Mouse (Mus musculus) T-helper 17 cell (primary cell): Measurements from ENCODE around the gene Lias.

Experiments
- in situ Hi-C, 2 experiments: fragments of 300-600 bp; cut with MboI, MseI; formaldehyde crosslinking; loops; 1 replicate in 1 of 2; 2 replicates in 1 of 2; pipeline ENCODE4 v1.15.1; 2025; ENCODE audit warnings: high pct_unique_total_duplicates in 2 of 2

Lias gene

GRCm38 (mm10) chr5:65390648-65391644 lies at the start of gene Lias, which contains the start of gene Rpl9:
Lias (plus strand) TSS chr5:65391497.
Rpl9 (minus strand) TSS chr5:65391444.
- in situ Hi-C loops: no loop called here

GRCm38 (mm10) chr5:65348168-65348567 lies 43.1 kb upstream of the Lias start, which contains the start of gene Klb:
Klb (plus strand) TSS chr5:65348314.
- in situ Hi-C loops: no loop called here

GRCm38 (mm10) chr5:65350508-65350907 lies 40.8 kb upstream of the Lias start:
- in situ Hi-C loops: no loop called here

- in situ Hi-C loops: no loop called here
Measured at GRCm38 (mm10) chr5:65354097-65354496, 37.2 kb upstream of the Lias start.

GRCm38 (mm10) chr5:65354985-65355384 lies 36.3 kb upstream of the Lias start:
- in situ Hi-C loops: no loop called here

- in situ Hi-C loops: no loop called here
Measured at GRCm38 (mm10) chr5:65356851-65357250, 34.4 kb upstream of the Lias start.

GRCm38 (mm10) chr5:65357771-65358170 lies 33.5 kb upstream of the Lias start:
- in situ Hi-C loops: no loop called here

GRCm38 (mm10) chr5:65367837-65368236 lies 23.5 kb upstream of the Lias start:
- in situ Hi-C loops: loop anchor here in 1 of 2 experiments (5.0 kb wide), 1 partner anchor 61 kb away; no protein-coding TSS in a partner anchor

- in situ Hi-C loops: no loop called here
Measured at GRCm38 (mm10) chr5:65371551-65371950, 19.7 kb upstream of the Lias start.

- in situ Hi-C loops: no loop called here
Measured at GRCm38 (mm10) chr5:65374746-65375145, 16.6 kb upstream of the Lias start.

- in situ Hi-C loops: no loop called here
Measured at GRCm38 (mm10) chr5:65385704-65386103, 5.6 kb upstream of the Lias start.

- in situ Hi-C loops: no loop called here
Measured at GRCm38 (mm10) chr5:65387008-65387867, 4.1 kb upstream of the Lias start.

GRCm38 (mm10) chr5:65391753-65392152 lies 456 bp downstream of the Lias start:
- in situ Hi-C loops: no loop called here

- in situ Hi-C loops: no loop called here
Measured at GRCm38 (mm10) chr5:65394425-65394824, 3.1 kb downstream of the Lias start.

- in situ Hi-C loops: no loop called here
Measured at GRCm38 (mm10) chr5:65401251-65401994, 10.1 kb downstream of the Lias start.

- in situ Hi-C loops: no loop called here
Measured at GRCm38 (mm10) chr5:65407989-65408388, 16.7 kb downstream of the Lias start.

- in situ Hi-C loops: no loop called here
Measured at GRCm38 (mm10) chr5:65415653-65416458, 24.6 kb downstream of the Lias start.

- in situ Hi-C loops: no loop called here
Measured at GRCm38 (mm10) chr5:65419136-65419535, 27.8 kb downstream of the Lias start.

- in situ Hi-C loops: no loop called here
Measured at GRCm38 (mm10) chr5:65420822-65421221, 29.5 kb downstream of the Lias start.

- in situ Hi-C loops: no loop called here
Measured at GRCm38 (mm10) chr5:65422803-65423202, 31.5 kb downstream of the Lias start.
